Mouse (Mus musculus): ENCODE results near the gene Bcl6b. TPM values are rescaled to one million over a fixed set of nuclear protein-coding genes. Genes with fewer than 3 reads are reported as not detected.

The Bcl6b gene
- total and polyA plus RNA-seq, 3 experiments: 9.1 to 18.9 (median 13.7) TPM

GRCm38 (mm10) chr11:70198332-70198731 lies 31.3 kb downstream of the Bcl6b start:
- no peaks in the 10 kb centered on the region for H3K27me3 ChIP-seq (ENCODE audit: control insufficient read depth, insufficient read depth, low read length)
- no peak for DNase-seq
- no peak overlapping the region for H3K4me3 ChIP-seq
- H3K79me2 ChIP-seq (replicated peaks; ENCODE audit: control insufficient read depth, insufficient read depth, low read length): no peaks in the 10 kb centered on the region
- H3K27ac ChIP-seq: no peak overlapping the region
- TF ChIP-seq EP300 (IDR thresholded peaks at IDR 0.05; ENCODE audit: insufficient read depth, low read depth, low read length) (no peak), CTCF (IDR thresholded peaks at IDR 0.05) (no peak), POLR2A (IDR thresholded peaks at IDR 0.05; ENCODE audit: insufficient read depth, low read depth, low read length) (no peak)
- H3K4me1 ChIP-seq (ENCODE audit: control insufficient read depth, insufficient read depth, low read length): no peaks in the 10 kb centered on the region; the same call in 1 of the 2 replicates
- H3K9ac ChIP-seq (ENCODE audit: low read depth, low read length): no peak overlapping the region
- H3K36me3 ChIP-seq (ENCODE audit: control insufficient read depth, insufficient read depth, low read length): no peaks in the 10 kb centered on the region
- intact Hi-C loops (cut with DNase I): no loop called here
- WGBS: 68% methylated on average over 3 of the region's 3 CpGs

GRCm38 (mm10) chr11:70193354-70194285 lies 36.0 kb downstream of the Bcl6b start:
- intact Hi-C loops (cut with DNase I): no loop called here
- Histone ChIP-seq H3K4me1 (ENCODE audit: control insufficient read depth, insufficient read depth, low read length) (no peaks in the 10 kb centered on the region; the same call in 1 of the 2 replicates), H3K9ac (ENCODE audit: low read depth, low read length) (no peak overlapping the region), H3K79me2 (replicated peaks; ENCODE audit: control insufficient read depth, insufficient read depth, low read length) (no peaks in the 10 kb centered on the region), H3K27me3 (ENCODE audit: control insufficient read depth, insufficient read depth, low read length) (no peaks in the 10 kb centered on the region), H3K36me3 (ENCODE audit: control insufficient read depth, insufficient read depth, low read length) (no peaks in the 10 kb centered on the region), H3K4me3 (no peak overlapping the region), H3K27ac (no peak overlapping the region)
- TF ChIP-seq POLR2A (IDR thresholded peaks at IDR 0.05; ENCODE audit: insufficient read depth, low read depth, low read length) (no peak), CTCF (IDR thresholded peaks at IDR 0.05) (no peak), EP300 (IDR thresholded peaks at IDR 0.05; ENCODE audit: insufficient read depth, low read depth, low read length) (no peak)
- 44% methylated on average over 11 of the region's 11 CpGs for WGBS
- no peak for DNase-seq

- Histone ChIP-seq H3K79me2 (replicated peaks; ENCODE audit: control insufficient read depth, insufficient read depth, low read length) (no peaks in the 10 kb centered on the region), H3K9ac (ENCODE audit: low read depth, low read length) (no peak overlapping the region), H3K4me1 (ENCODE audit: control insufficient read depth, insufficient read depth, low read length) (no peaks in the 10 kb centered on the region; the same call in 1 of the 2 replicates), H3K4me3 (no peak overlapping the region), H3K36me3 (ENCODE audit: control insufficient read depth, insufficient read depth, low read length) (no peaks in the 10 kb centered on the region), H3K27me3 (ENCODE audit: control insufficient read depth, insufficient read depth, low read length) (no peaks in the 10 kb centered on the region), H3K27ac (no peak overlapping the region)
- no peak for TF ChIP-seq EP300 (IDR thresholded peaks at IDR 0.05; ENCODE audit: insufficient read depth, low read depth, low read length)
- TF ChIP-seq CTCF (IDR thresholded peaks at IDR 0.05): no peak
- no peak for TF ChIP-seq POLR2A (IDR thresholded peaks at IDR 0.05; ENCODE audit: insufficient read depth, low read depth, low read length)
- 84% methylated on average over 4 of the region's 4 CpGs for WGBS
- no peak for DNase-seq
- intact Hi-C loops (cut with DNase I): no loop called here
Observed at GRCm38 (mm10) chr11:70192157-70192556, 37.4 kb downstream of the Bcl6b start.

GRCm38 (mm10) chr11:70191188-70191587 lies 38.4 kb downstream of the Bcl6b start:
- Histone ChIP-seq H3K4me3 (no peak overlapping the region), H3K9ac (ENCODE audit: low read depth, low read length) (no peak overlapping the region), H3K27ac (no peak overlapping the region), H3K27me3 (ENCODE audit: control insufficient read depth, insufficient read depth, low read length) (no peaks in the 10 kb centered on the region), H3K36me3 (ENCODE audit: control insufficient read depth, insufficient read depth, low read length) (no peaks in the 10 kb centered on the region), H3K79me2 (replicated peaks; ENCODE audit: control insufficient read depth, insufficient read depth, low read length) (no peaks in the 10 kb centered on the region), H3K4me1 (ENCODE audit: control insufficient read depth, insufficient read depth, low read length) (no peaks in the 10 kb centered on the region; the same call in 1 of the 2 replicates)
- no peak for DNase-seq
- WGBS: 65% methylated on average over 6 of the region's 6 CpGs
- no peak for TF ChIP-seq EP300 (IDR thresholded peaks at IDR 0.05; ENCODE audit: insufficient read depth, low read depth, low read length)
- TF ChIP-seq POLR2A (IDR thresholded peaks at IDR 0.05; ENCODE audit: insufficient read depth, low read depth, low read length): no peak
- TF ChIP-seq CTCF (IDR thresholded peaks at IDR 0.05): no peak
- intact Hi-C loops (cut with DNase I): no loop called here

GRCm38 (mm10) chr11:70189319-70190134 lies 40.1 kb downstream of the Bcl6b start:
- no peaks in the 10 kb centered on the region for H3K27me3 ChIP-seq (ENCODE audit: control insufficient read depth, insufficient read depth, low read length)
- no peak for DNase-seq
- intact Hi-C loops (cut with DNase I): no loop called here
- H3K4me1 ChIP-seq (ENCODE audit: control insufficient read depth, insufficient read depth, low read length): no peaks in the 10 kb centered on the region; the same call in 1 of the 2 replicates
- no peaks in the 10 kb centered on the region for H3K36me3 ChIP-seq (ENCODE audit: control insufficient read depth, insufficient read depth, low read length)
- 80% methylated on average over 28 of the region's 28 CpGs for WGBS
- H3K9ac ChIP-seq (ENCODE audit: low read depth, low read length): no peak overlapping the region
- TF ChIP-seq POLR2A (IDR thresholded peaks at IDR 0.05; ENCODE audit: insufficient read depth, low read depth, low read length) (no peak), EP300 (IDR thresholded peaks at IDR 0.05; ENCODE audit: insufficient read depth, low read depth, low read length) (no peak), CTCF (IDR thresholded peaks at IDR 0.05) (no peak)
- H3K4me3 ChIP-seq: no peak overlapping the region
- no peak overlapping the region for H3K27ac ChIP-seq
- no peaks in the 10 kb centered on the region for H3K79me2 ChIP-seq (replicated peaks; ENCODE audit: control insufficient read depth, insufficient read depth, low read length)

Data from heart, adult 2 months (tissue).